Mouse (Mus musculus): ENCODE results near the gene Nfib. TPM values are rescaled to one million over a fixed set of nuclear protein-coding genes. Genes with fewer than 3 reads are reported as not detected.

The Nfib gene
- total RNA-seq, 2 experiments from 2014 or later: 119 to 122 TPM

DNA sequence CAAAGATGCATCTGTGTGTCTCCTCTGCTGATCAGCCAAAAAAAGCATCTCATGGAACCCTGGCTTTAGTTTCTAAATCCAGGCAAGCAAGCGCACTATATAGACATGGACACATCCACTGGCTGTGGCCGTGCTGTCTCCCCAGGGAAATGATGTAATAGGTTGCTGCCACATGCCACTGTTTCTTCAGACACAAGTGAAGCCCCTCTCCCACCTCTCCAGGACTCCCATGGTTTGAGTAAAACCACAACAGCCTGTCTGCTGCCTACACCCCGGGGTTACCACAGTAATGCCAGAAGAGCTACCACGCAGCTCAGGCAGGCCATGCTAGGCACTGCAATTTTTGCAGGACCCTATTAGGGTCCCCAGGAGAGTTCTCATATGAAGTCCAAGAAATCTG is 101.0 kb downstream of the Nfib start:
- intact Hi-C loops (cut with DNase I): no loop called here

DNA sequence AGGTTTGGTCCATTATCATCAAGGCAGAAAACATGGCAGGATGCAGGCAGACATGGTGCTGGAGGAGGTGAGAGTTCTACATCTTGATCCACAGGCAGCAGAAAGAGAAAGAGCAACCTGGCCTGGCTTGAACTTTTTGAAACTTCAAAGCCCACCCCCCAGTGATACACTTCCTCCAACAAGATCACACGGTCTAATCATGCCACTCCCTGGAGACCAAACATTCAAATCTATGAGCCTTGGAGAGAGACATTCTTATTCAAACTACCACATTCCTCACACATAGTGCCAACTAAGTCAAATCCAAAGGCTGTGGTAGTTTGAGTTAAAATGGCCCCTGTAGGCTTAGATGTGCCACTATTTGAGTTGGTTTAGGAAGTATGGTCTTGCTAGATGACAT is 104.9 kb downstream of the Nfib start:
- DNase-seq (ENCODE audit: low spot score): no peak

More for the DNA sequence above, 101.0 kb downstream of the Nfib start:
- DNase-seq (ENCODE audit: low spot score): no peak

GRCm38 (mm10) chr4:82598436-82598835 is 107.1 kb downstream of the Nfib start:
- intact Hi-C loops (cut with DNase I): no loop called here
- no peak for DNase-seq (ENCODE audit: low spot score)

More for the DNA sequence above, 104.9 kb downstream of the Nfib start:
- intact Hi-C loops (cut with DNase I): no loop called here

DNA sequence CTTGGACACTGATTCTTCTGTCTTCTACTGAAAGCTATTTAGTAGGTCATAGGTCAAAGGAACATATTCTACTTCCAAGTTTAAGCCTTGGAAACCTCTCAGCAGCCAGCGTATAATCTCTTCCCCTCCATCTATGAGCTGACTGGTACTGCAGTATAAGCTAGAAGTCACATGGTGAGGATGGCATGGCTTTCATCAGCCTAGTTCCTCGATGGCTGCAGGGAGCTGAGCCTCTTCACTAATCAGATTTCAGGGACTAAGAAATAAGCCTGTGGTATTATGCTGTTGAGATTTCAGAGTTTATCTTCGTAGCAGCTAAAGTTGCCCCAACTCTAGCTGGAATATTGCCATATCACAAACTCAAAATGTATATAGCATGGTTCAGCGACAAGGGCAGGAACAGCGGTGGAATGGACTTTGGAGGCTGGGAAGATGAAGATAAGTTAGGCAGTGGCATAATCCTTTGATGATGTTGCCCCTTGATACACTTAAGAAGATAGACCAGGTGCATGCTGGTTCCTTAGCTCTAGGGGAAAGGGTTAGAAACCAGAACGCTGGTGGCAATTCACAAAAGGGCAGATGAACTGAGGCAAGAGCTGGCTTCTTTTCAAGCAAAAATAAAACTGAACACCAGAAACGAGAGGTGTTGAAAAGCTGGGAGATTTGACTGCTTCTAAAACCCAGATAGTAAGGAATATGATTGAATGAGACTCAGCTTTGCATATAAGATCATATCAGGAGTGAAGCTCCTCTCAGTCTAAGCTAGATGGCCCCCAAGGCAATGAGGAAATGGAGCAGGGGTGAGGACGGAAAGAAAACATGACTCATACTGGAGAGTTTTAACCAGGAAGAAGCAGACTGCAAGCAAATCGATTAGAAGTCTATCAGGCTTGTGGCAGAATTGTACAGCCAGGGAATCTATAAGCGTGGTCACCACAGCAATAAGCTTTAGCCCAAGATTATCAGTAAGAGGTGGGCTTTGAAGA is 111.6 kb downstream of the Nfib start:
- intact Hi-C loops (cut with DNase I): no loop called here
- DNase-seq (ENCODE audit: low spot score): no peak

DNA sequence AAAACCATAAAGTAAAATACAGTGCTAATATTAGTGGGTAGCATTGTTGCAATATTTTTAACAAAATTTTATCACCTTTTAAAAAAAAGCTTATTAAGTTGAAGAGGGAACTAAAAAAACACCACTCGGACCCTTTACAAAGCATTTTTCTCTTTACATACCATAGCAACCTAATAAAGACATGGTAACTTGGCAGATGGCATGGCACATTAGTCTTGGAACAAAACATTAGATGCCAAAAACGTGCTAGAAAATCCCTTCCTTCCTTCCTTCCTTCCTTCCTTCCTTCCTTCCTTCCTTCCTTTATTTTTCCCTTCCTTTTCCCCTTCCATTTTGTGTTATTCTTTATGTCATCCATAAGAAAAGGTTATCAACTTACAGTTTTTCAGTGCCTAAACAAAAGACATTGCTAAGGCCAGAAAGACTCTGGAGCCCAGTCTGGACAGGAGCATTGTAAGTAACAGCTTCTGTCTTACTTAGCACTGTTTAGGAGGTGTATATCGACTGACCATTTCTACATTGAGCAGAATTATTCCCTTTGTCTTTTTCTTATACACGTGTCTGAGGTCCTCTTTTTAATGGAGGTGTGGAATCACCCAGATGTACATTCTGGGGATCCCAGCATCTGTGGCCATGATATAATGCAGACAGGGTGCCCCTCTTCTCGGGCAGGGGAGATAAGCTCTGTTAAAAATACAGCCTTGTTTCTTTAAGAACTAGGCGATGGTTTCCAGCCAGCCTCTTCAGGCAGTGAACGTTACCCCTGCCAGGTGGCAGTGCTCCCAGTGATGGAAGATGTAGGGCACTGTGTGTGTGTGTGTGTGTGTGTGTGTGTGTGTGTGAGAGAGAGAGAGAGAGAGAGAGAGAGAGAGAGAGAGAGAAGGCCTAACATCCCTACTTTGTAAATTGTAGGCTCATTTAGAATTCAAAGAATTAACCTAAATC is 113.2 kb downstream of the Nfib start:
- intact Hi-C loops (cut with DNase I): no loop called here
- DNase-seq (ENCODE audit: low spot score): no peak

- peak; percentile 16 for DNase-seq (ENCODE audit: low spot score)
- intact Hi-C loops (cut with DNase I): loop anchor here (1.0 to 2.0 kb wide), 2 partner anchors 1024 to 1091 kb away; no protein-coding TSS in a partner anchor
Observed at GRCm38 (mm10) chr4:82589345-82589890, 116.1 kb downstream of the Nfib start.

- intact Hi-C loops (cut with DNase I): loop anchor here (1.0 to 2.0 kb wide), 2 partner anchors 1023 to 1090 kb away; no protein-coding TSS in a partner anchor
- DNase-seq (ENCODE audit: low spot score): no peak
Observed at GRCm38 (mm10) chr4:82588718-82589117, 116.8 kb downstream of the Nfib start.

GRCm38 (mm10) chr4:82587146-82587870 is 118.2 kb downstream of the Nfib start:
- intact Hi-C loops (cut with DNase I): no loop called here

DNA sequence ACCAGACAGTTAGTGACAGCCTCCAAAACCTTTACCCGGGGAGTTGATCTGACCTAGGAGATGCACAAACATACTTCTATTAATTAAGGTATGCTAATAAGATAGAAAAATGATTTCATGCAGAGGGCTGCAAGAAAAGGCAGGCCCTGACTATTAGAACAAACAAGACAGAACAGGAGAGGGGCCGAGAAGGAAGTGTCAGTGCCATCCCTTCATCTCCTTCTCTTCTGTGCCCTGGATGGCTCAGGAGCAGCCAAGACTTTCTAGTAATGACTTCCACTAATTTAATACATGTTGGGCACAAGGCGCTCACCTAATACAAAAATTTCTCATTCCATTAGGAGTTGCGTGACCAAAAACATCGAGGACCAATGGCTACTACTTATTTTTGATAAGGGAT is 118.9 kb downstream of the Nfib start:
- no peak for DNase-seq (ENCODE audit: low spot score)
- intact Hi-C loops (cut with DNase I): no loop called here

More at GRCm38 (mm10) chr4:82587146-82587870, 118.2 kb downstream of the Nfib start:
- no peak for DNase-seq (ENCODE audit: low spot score)

GRCm38 (mm10) chr4:82585536-82585935 is 120.0 kb downstream of the Nfib start:
- intact Hi-C loops (cut with DNase I): no loop called here
- DNase-seq (ENCODE audit: low spot score): no peak

- no peak for DNase-seq (ENCODE audit: low spot score)
- intact Hi-C loops (cut with DNase I): no loop called here
Observed at GRCm38 (mm10) chr4:82585056-82585455, 120.5 kb downstream of the Nfib start.

DNA sequence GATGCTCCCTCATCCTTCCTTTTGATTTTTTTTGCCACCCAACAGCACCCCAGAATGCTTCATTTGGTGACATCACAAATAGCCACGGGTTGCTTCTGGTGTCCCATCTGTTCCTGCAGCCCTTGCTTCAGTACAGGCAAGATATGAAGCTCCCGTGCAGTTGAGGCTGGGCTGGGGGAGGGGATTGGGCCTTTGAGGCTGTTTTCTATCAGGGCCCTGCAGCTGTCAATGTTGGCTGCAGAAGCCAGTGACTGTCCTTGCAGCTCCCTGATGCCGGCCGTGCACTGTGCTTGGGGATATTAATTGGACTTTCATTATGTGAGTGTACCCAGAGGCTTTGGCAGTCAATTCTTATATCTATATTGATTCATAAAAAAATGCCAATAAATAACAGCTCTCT is 121.0 kb downstream of the Nfib start:
- DNase-seq (ENCODE audit: low spot score): peak; percentile 7
- intact Hi-C loops (cut with DNase I): no loop called here

- no peak for DNase-seq (ENCODE audit: low spot score)
Observed at GRCm38 (mm10) chr4:82573291-82573605, 132.3 kb downstream of the Nfib start.

DNA sequence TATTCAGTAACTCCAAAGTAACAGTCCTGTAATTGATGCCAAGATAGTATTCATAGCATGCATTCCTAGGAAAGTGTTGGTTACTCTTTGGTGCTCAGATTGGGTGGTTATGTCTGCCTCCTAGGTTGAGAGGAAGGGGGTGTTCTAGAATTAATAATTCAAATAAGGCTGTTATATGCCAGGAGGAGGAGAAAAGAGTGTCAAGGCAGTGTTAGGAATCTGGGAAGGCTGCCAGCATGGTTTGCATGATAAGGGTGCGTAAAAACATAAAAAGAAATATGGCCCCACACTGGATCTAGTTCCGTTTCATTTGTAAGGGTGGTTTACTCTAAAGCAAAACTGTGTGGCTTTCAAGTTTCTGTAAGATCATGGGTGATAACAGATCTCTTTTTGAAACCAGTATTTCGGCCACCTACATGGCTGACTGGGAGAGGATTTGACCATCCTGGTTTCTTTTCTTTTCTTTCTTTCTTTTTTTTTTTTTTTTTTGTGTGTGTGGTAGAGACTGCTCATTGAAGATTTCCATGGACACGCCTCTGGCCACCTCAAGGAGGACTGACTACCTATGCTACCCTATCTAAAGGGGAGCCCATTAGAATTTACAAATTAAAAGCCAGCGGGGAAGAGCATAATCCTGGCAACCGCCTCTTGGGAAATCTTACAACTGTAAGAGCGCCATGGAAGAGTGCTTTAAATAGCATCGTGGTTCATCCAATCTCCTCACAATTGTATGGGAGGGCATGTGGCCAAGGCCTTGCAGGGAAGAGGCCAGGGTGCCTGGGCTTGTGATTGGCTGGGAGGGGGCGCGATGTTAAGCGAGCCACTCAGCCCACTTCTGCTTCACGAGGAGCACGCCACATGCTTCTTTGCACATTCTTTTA is 132.9 kb downstream of the Nfib start:
- intact Hi-C loops (cut with DNase I): no loop called here
- no peak for DNase-seq (ENCODE audit: low spot score)

More at GRCm38 (mm10) chr4:82573291-82573605, 132.3 kb downstream of the Nfib start:
- intact Hi-C loops (cut with DNase I): no loop called here

DNA sequence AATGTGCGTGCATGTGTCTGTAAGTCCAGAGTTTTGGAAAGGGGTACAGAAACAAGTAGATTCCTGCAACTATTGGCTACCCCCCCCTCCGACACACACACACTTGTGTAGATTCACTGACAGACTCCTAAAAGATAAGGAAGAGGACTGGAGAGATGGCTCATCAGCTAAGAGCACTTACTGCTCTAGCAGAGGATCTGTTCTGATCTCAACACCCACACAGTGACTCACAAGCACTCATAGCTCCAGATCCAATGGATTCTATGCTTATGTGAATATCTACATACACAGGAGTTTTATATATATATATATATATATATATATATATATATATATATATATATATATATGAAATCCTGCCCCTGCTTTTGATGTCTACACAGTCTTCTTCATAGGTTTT is 146.7 kb downstream of the Nfib start:
- no peak for DNase-seq (ENCODE audit: low spot score)
- intact Hi-C loops (cut with DNase I): no loop called here

GRCm38 (mm10) chr4:82555673-82556171 is 149.8 kb downstream of the Nfib start:
- intact Hi-C loops (cut with DNase I): no loop called here
- no peak for DNase-seq (ENCODE audit: low spot score)

DNA sequence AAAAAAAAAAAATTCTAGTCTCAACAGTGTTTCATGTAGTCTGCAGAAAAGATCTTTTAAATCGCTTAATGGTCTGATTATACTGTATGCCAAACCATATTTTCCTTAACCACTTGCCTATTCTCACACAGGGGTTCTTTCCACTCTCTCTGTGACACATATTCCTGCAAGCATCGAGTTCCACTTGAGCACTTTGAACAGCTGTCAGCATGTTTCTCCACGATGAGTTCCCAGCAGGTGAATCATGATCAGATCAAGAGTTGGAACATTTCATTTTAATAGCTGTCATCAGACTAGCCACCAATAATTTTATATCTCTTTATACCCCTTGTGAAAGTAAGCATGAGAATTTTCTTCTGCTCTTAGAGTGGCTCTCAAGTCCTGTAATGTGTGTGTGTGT is 151.9 kb downstream of the Nfib start:
- intact Hi-C loops (cut with DNase I): no loop called here
- DNase-seq (ENCODE audit: low spot score): no peak

DNA sequence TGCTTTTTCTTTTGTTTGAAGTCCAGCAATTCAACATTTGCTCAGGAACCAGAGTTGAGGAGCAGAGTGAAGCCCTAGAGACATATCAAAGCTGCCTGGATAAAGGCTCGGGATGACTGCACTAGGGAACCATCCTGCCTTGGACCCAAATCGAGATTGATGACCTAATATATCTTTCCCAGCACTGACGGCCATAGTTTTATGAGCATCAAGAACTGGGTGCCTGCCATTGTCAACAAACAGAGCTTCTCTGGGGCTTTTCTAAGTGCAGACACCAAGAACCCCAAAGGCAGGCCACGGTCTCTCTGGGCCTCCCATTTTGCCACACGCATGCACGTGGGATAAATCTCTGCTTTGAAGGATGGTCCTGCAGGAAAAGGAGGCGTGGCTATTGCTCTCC is 153.3 kb downstream of the Nfib start:
- intact Hi-C loops (cut with DNase I): no loop called here
- no peak for DNase-seq (ENCODE audit: low spot score)
